Mouse (Mus musculus) cerebellum, postnatal 25 days (tissue): ENCODE data around the gene Defa33.
"Not testable (repeated sequence)": the region's sequence is repeated elsewhere in the genome, so short reads cannot be mapped to it uniquely, and the experiment has no call there.

Experiments
- DNase-seq, 2 experiments: peaks; one replicate each; pipeline ENCODE4 v3.0.0; 2021; ENCODE audit warnings: mixed read lengths in 2 of 2

The Defa33 gene

DNA sequence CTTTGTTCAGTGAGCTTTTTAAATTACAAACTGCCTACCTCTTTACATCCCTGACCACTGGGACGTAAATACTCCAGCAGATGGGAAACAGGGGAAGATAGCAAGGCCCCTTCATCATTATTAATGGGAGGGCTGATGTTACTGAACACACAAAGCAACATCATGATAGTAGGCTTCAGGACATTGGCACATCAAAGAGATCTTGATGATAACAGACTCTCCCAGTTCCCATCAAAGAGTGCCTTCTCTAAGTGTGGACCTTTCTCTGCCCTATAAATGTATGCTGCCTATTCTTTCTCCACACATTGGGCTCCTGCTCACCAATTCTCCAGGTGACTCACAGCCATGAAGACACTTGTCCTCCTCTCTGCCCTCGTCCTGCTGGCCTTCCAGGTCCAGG is at the start of gene Defa33:
Gene Defa33 (plus strand): TSS at position 301 of the 400 bp plus-strand sequence.
- not testable (repeated sequence) for DNase-seq

DNA sequence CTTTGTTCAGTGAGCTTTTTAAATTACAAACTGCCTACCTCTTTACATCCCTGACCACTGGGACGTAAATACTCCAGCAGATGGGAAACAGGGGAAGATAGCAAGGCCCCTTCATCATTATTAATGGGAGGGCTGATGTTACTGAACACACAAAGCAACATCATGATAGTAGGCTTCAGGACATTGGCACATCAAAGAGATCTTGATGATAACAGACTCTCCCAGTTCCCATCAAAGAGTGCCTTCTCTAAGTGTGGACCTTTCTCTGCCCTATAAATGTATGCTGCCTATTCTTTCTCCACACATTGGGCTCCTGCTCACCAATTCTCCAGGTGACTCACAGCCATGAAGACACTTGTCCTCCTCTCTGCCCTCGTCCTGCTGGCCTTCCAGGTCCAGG is 13.4 kb upstream of the Defa33 start, which contains the start of gene Defa2:
Gene Defa2 (plus strand): TSS at position 301 of the 400 bp plus-strand sequence.
- not testable (repeated sequence) for DNase-seq

DNA sequence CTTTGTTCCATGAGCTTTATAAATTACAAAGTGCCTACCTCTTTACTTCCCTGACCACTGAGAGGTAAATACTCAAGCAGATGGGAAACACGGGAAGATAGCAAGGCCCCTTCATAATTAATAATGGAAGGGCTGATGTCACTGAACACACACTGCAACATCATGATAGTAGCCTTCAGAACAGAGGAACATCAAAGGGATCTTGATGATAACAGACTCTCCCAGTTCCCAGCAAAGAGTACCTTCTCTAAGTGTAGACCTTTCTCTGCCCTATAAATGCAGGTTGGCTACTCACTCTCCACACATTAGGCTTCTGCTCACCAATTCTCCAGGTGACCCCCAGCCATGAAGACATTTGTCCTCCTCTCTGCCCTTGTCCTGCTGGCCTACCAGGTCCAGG is 35.5 kb downstream of the Defa33 start, which contains the start of gene Defa36:
Gene Defa36 (plus strand): TSS at position 301 of the 400 bp plus-strand sequence.
- DNase-seq, result not testable (repeated sequence)
